26 mouse cellular contexts compared by ENCODE assay signal in genomic region chr6:140194276-140194675, GRCm38 (mm10).
DNase-seq lines count a peak whose midpoint lies in the region; ATAC-seq and TF ChIP-seq lines count a peak whose summit lies in the region.
"Had no signal": no experiment of that assay in that cellular context is flagged by ENCODE, and none has a peak within 500 bp of the region (broad histone marks: within the 10 kb centered on the region; RNA-seq: fewer than 3 reads in every experiment).

No protein-coding gene starts in this region.

- TF ChIP-seq CTCF in gastrocnemius, adult 2 months (IDR thresholded peaks at IDR 0.05): no peak

- peak overlapping the region; percentile 51; the same call in 1 of the 2 replicates for H3K27ac ChIP-seq in gastrocnemius, adult 2 months
- H3K27ac ChIP-seq: forebrain, embryonic 10.5 days; forebrain, embryonic 15.5 days; intestine, embryonic 15.5 days; liver, embryonic 13.5 days; macrophage; neural tube, embryonic 15.5 days; stomach, postnatal 0 days had no signal

- DNase-seq in gastrocnemius, adult 2 months: no peak
- DNase-seq in gastrocnemius, postnatal 25 days: no peak
- DNase-seq in left cerebral cortex, postnatal 36 days (ENCODE audit: low spot score in 2 of 2): peak; percentile 13 to 28
- DNase-seq in left cerebral cortex, postnatal 10 days (ENCODE audit: extremely low spot score in 1 of 2, low spot score in 2 of 2): no peak
- peak; percentile 53 for DNase-seq in layer of hippocampus, adult 8-10 months (ENCODE audit: low spot score in 2 of 2)
- peak; percentile 44 for DNase-seq in telencephalon, adult 2 months (ENCODE audit: low read depth, low spot score)
- no peak for DNase-seq in testis, postnatal 10 days (ENCODE audit: low spot score)
- DNase-seq: adrenal gland, postnatal 10 days; cerebellum, adult 11-12 months; kidney, adult 2 months; kidney, postnatal 36 days; liver, embryonic 13.5 days; lung, adult 18-20 months had no signal

- no peak for ATAC-seq in megakaryocyte progenitor cell, adult 5-6 weeks (replicated peaks; ENCODE audit: poor library complexity)
- ATAC-seq: intestine, embryonic 15.5 days; lung, postnatal 0 days; Patski had no signal

- intact Hi-C loops in gastrocnemius, adult 2 months (cut with DNase I): no loop called here
- intact Hi-C loops in left cerebral cortex, postnatal 36 days (cut with DNase I): no loop called here
- intact Hi-C loops in left cerebral cortex, postnatal 10 days (cut with DNase I): no loop called here

- no peak overlapping the region for H3K4me3 ChIP-seq in gastrocnemius, adult 2 months
- H3K4me3 ChIP-seq: embryonic facial prominence, embryonic 13.5 days; forebrain, embryonic 10.5 days; forebrain, embryonic 15.5 days; hindbrain, embryonic 10.5 days; intestine, embryonic 15.5 days; limb, embryonic 10.5 days; limb, embryonic 15.5 days; liver, embryonic 13.5 days; neural tube, embryonic 15.5 days had no signal

Comparison
In these comparisons a context has a peak if more than half of its experiments do, and no peak if none do; other contexts are left out.
1. DNase-seq: peak in left cerebral cortex, postnatal 36 days (2 of 2), layer of hippocampus, adult 8-10 months (2 of 2) and telencephalon, adult 2 months (single experiment); none in gastrocnemius, adult 2 months (single experiment), gastrocnemius, postnatal 25 days (single experiment), left cerebral cortex, postnatal 10 days (0 of 2) and testis, postnatal 10 days (single experiment).